Mouse (Mus musculus) layer of hippocampus, postnatal 36 days (tissue): ENCODE data around the gene Muc1. TPM values are rescaled to one million over a fixed set of nuclear protein-coding genes. Genes with fewer than 3 reads are reported as not detected.
A peak's percentile ranks its signal among the peaks of the same experiment; 100 is the strongest.

ENCODE experiments used
- DNase-seq, 2 experiments: peaks; one replicate each; pipeline ENCODE4 v3.0.0; 2022
- microRNA-seq, 2 experiments: library from miRNA; unstranded; fragments of <30 nt; microRNA quantifications; one replicate each; pipeline ENCODE4 v1.2.0; 2021
- total RNA-seq, 2 experiments: library from RNA; stranded (reverse); gene quantifications; 2 replicates each; pipeline ENCODE4 v1.2.3; 2021

Muc1 gene
- total RNA-seq, 2 experiments from 2014 or later = 0.61 to 1.0 TPM

DNA sequence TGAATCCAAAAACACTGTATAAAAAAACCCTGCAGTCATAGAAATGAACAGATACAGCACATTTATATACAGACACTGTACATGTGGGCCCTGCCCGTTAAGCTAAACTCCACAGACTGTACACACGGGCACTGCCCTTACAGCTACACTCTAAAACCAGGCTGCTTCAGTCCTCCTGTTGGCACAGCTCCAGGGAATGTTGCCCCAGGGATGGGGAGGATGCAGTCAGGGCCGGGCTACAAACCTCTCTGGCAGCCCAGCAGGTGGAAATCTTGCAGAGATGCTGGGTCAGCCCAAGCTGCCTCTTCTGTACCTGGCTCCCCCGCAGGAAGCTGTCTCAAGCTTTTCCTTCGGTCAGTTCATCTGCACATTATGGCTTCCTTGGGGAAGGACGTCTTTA, 42.9 kb downstream of the Muc1 start:
- DNase-seq = no peak

DNA sequence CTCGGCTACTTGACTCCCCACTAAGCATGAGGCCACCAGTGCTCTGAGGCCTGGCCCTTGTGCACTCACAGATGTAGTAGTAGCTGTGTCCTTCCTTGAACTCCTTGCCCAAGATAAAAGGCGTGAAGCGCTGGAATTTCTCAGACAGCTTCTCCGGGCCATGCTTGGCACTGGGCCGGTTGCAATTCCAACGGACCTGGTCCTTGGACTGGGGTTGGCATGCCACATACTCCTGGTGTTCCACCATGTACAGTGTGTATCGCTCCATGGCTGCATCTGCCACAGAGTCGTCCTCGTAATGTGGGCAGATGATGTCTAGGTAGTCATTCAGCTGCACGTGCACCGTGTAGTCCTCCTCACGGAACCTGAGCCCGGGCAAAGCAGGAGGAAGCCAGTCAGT, 47.2 kb downstream of the Muc1 start:
- no peak for DNase-seq

DNA sequence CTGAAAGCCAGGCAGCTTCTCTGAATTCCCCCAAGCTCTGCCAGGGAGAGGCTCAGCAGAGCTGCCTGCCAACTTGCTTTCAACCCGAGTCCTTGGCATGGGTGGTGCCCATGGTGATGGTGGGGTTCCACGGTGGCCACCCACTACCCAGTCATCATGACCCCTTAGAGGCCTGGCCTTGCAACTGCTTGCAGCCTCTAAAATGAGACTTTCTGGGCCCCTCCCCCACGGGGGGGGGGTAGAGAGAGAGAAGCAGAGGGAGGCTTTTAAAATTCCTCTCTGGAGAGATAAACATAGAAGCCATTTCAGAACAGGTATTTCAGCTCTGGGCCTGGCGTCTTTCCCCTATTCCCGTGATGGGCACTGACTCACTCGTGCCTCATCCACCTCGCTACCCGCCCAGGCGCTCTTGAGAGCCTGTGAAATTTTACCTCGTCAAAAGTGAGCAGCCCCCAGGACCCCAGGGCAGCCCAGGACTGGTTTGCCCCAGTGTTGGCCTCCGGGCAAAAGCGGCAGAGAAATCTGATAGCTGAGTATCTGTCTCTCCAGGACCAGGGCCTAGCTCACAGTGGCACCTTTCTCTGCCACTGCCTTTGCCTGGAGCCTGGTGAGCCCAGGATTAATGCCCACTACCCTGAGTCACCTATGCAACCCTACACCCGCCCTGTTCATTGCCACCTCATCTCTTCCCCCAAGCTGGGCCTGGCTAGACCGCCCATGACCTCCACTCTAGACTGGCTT, 48.6 kb downstream of the Muc1 start:
- DNase-seq = no peak

DNA sequence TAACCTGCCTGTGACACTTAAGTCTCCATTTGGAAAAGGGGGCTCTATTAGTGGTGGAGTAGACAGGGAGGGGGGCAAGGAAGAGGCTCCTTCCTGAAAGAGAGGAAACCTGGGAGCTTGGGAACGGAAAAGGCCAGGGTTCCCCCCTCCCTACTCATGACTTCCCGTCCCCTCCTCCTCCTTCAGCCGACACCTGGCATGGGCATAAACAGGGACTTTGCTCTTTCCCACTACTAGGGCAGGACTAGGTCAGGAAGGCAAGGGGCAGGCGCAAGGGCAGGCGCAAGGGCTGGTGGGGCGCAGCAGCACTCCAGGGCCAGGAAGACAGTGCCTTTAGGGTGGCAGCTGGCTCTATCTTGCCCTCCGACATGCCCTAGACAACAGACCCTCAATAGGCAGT, 49.2 kb downstream of the Muc1 start:
- DNase-seq = no peak

DNA sequence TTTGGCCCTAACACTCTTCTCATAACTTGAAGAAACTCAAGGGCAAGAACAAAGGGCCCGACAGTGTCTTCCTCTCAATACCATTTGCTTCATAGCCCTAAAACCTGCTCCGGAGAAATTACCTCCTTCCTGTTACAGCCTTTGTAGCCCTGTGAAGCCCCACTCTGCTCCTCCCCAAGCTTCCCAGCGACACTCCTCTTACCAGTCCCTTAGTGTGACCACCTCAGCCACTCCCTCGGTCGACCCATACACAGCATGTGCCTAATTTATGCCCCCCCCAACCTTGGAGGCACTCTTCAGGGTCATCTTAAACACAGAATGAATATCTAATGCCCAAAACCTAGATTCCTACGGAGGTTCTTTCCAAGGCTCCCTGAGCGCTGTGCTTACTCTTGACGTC, 49.8 kb downstream of the Muc1 start:
- no peak for DNase-seq

DNA sequence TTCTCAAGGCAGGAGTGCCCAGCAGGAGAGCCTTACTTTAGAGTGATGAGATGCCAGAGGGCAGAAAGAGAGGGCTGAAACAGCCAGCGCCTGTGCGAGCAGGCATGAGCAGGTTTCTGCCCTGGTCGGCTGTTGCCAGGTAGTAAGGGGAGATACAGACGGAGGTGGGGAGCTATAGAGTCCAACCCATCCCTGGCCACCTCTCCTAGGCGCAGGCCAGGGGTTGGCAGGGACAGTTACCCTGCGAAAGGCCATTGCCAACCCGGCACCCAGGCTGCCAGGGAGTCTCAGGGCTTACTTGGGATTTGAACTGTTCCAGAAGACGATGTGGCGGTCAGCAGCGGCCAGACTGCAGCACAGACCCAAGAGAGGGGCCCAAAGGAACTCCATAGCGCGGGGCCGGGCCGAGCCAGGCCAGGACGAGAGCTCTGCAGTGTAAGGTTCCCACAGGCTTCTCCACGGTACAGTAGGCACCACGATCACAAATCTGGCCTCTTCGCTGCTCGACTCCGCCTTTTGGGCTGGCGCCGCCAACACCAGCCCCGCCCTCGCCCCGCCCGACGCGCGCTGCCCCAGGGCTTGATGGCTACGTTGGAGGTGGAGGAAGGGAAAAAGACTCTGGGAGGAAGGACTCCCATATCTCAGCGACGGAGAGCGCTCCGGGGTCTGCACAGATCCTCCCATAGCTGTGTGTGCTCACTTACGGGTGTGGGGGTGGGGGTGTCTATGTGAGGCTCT, 50.5 kb downstream of the Muc1 start:
- peak; percentile 85 to 86 for DNase-seq

DNA sequence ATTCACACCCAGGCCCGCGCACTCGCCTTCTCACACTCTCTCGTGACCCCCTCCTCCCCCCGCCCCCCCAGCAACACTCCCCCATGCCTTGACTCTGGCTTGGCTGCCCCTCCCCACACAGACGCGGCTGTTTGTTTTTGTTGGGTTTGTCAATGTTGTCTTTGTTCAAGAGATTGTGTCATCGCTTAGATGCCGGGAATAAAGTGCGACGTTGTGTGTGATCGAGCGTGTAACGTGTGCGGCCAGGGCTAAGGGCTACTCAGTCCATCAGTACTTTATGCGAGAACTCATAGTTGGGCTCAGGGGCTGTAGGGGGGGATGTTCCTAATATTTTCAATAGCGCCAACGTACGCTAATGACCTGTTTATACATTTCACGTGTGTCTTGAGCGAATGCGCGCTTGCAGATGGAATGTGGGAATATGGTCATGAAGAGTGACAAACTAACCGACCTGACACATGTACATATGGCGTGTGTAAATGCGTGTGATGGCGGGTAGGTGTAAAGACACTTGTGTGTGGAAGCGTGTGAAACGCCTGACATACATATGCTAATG, 51.3 kb downstream of the Muc1 start:
- no peak for DNase-seq

DNA sequence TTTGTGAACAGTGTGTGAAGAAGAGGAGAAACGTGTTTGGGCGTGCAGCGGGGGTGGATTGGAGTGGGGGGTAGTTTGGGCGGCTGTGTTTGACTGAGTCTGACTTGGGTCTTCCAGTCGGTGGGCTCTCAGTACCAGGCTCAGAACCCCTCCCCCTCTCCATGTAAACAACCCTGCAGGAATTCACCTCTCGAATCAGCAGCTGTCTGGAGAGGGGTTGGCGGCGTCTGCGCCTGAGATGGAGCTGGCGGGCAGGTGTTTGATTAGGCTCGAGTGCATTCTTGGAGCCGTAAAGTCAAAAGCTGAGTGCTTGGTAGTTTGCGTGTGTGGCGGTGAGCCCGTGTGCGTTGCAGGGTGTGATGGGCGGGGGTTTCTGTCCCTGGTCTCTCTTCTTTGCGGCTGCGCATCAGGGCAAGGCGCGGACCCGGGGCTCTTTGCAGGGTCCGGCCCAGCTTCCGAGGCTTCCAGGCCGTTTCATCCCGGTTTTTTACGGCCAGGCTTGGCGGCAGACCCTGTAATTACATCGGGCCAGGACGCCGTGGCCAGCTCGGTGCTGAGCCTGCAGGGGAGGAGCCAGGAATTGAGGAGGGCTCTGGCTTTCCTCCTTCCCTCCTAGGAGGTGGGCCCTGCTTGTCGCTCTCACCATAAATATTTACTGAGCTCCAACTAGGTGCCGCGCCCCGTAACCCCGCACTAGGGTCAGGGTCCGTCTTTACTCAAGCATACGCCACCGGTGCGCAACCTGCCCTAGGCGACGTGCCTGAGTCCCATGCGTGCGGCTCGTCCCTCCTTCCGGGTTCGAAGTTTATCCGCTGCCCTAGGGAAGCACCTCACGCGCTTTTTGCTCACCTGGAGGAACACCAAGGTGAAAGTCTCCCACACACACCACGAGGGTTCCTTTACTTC, 52.0 kb downstream of the Muc1 start, which contains the start of gene Efna1:
Gene Efna1 (minus strand): TSS at position 537 of the 906 bp plus-strand sequence.
- DNase-seq = peak; percentile 49 to 55

DNA sequence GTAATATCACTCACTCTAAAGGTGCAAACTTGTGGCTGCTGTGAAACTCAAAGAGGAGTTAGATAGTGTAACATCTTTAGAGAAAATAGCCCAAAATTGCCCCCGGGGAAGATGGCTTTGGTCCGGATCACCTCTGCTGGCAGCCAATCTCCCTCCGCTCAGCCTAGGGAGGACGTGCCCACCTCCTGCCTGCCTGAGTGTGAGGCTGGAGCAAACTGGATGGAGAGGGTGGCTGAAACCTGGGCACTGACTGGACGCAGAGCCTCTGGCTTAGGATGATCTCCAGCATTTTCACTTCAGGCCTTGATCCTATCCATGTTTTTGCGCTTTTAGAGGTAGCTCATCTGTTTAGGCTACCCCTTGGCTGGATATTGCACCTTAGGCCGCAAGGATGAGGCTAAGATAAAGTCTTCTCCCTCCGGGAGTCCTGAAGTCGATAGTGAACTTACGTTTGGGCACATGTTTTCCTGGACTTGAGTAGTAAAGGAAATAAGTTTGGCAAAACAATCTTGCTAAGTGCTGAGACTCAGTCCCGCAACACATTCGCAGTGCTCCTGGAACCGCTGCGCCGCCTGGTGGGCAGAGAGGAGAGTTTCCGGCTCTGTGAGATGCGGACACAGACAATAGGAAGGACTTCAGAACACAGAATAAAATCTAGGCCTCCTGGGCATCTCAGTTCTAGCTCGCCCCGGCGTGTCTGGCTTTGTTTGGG, 52.9 kb downstream of the Muc1 start:
- peak; percentile 73 to 76 for DNase-seq

DNA sequence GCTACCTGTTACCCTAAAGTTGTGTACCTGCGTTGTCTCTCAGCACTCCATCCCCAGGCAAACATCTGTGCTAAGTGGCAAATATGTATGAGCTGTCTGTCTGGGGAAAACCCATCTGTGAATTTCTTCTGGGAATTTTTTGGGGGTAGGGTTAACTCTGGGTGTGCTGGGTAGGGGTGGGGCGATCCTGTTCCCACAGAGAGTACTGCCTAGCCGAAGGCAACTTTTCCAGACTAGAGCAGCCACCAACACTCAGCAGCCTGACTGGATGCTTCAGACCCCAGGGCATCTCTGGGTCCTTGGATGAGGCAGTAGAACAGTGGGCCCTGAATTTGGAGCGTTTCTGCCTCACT, 53.4 kb downstream of the Muc1 start:
- no peak for DNase-seq

Small RNA genes lying within 50 kb of the gene (microRNA-seq; reads per million reads assigned to microRNA genes)
- 5,860 to 9,987 reads per million in 2 experiments for gene Mir92b

Other genes with a start within 250 kb of the Muc1 start
- gene Rusc1, start 135.7 kb upstream of the Muc1 start, total RNA-seq = 100 to 1,000 TPM; 129 to 137 TPM
- gene Gm43738, start 128.0 kb upstream of the Muc1 start, total RNA-seq = not detected
- gene Fdps, start 127.1 kb upstream of the Muc1 start, total RNA-seq = 10 to 100 TPM; 78.8 to 80.0 TPM
- gene Pklr, start 92.9 kb upstream of the Muc1 start, total RNA-seq = not detected
- 10 to 100 TPM; 11.8 to 12.1 TPM for gene Hcn3, start 68.9 kb upstream of the Muc1 start, total RNA-seq
- gene Clk2, start 64.3 kb upstream of the Muc1 start, total RNA-seq = 10 to 100 TPM; 52.0 to 53.4 TPM
- gene Scamp3, start 51.6 kb upstream of the Muc1 start, total RNA-seq = 10 to 100 TPM; 66.8 to 71.9 TPM
- 10 to 100 TPM; 57.8 to 71.0 TPM for gene Fam189b, start 45.9 kb upstream of the Muc1 start, total RNA-seq
- gene Gba, start 26.1 kb upstream of the Muc1 start, total RNA-seq = 10 to 100 TPM; 57.0 to 61.9 TPM
- gene Thbs3, start 13.9 kb upstream of the Muc1 start, total RNA-seq = 10 to 100 TPM; 37.7 to 38.1 TPM
- 10 to 100 TPM; 89.5 to 93.8 TPM for gene Mtx1, start 2.0 kb upstream of the Muc1 start, total RNA-seq
- gene Krtcap2, start 16.9 kb downstream of the Muc1 start, total RNA-seq = 10 to 100 TPM; 71.4 to 86.2 TPM
- 10 to 100 TPM; 86.7 to 93.7 TPM for gene Trim46, start 17.3 kb downstream of the Muc1 start, total RNA-seq
- gene Dpm3, start 30.3 kb downstream of the Muc1 start, total RNA-seq = 10 to 100 TPM; 50.4 to 65.2 TPM
- 10 to 100 TPM; 44.0 to 47.1 TPM for gene Slc50a1, start 41.5 kb downstream of the Muc1 start, total RNA-seq
- gene Efna1, start 52.1 kb downstream of the Muc1 start, total RNA-seq = 1 to 10 TPM; 8.8 to 9.9 TPM
- gene Efna3, start 93.9 kb downstream of the Muc1 start, total RNA-seq = 10 to 100 TPM; 67.0 to 69.9 TPM
- gene Efna4, start 109.0 kb downstream of the Muc1 start, total RNA-seq = under 1 TPM; 0.56 to 0.62 TPM
- 100 to 1,000 TPM; 108 to 123 TPM for gene Adam15, start 120.9 kb downstream of the Muc1 start, total RNA-seq
- under 1 TPM in 1 of 2 experiments, not detected in 1; 0.43 TPM for gene Dcst2, start 132.9 kb downstream of the Muc1 start, total RNA-seq
- not detected for gene Dcst1, start 136.2 kb downstream of the Muc1 start, total RNA-seq
- 10 to 100 TPM; 15.1 to 16.1 TPM for gene Zbtb7b, start 165.7 kb downstream of the Muc1 start, total RNA-seq
- gene Lenep, start 173.7 kb downstream of the Muc1 start, total RNA-seq = 1 to 10 TPM; 4.6 to 6.3 TPM
- gene Flad1, start 182.8 kb downstream of the Muc1 start, total RNA-seq = 10 to 100 TPM; 35.8 to 39.2 TPM
- gene Cks1b, start 189.3 kb downstream of the Muc1 start, total RNA-seq = 1 to 10 TPM; 3.1 TPM
- gene Shc1, start 189.4 kb downstream of the Muc1 start, total RNA-seq = 10 to 100 TPM; 12.1 to 12.4 TPM
- 10 to 100 TPM; 59.4 to 64.8 TPM for gene Pygo2, start 201.2 kb downstream of the Muc1 start, total RNA-seq
- gene Pbxip1, start 207.6 kb downstream of the Muc1 start, total RNA-seq = 10 to 100 TPM; 38.3 to 43.4 TPM
- gene Pmvk, start 225.5 kb downstream of the Muc1 start, total RNA-seq = 10 to 100 TPM; 28.3 to 28.4 TPM